Mouse (Mus musculus) G1E (cell line): ENCODE results near the gene Phf2.

Experiments
- CTCF ChIP-seq: IDR thresholded peaks from 2 replicates; pipeline ENCODE4 v1.5.1; 2012; ENCODE audit warnings: low read depth, low read length, inconsistent platforms, mixed read lengths
- POLR2AphosphoS5 ChIP-seq: IDR thresholded peaks from 2 replicates; pipeline ENCODE4 v1.6.1; 2012; ENCODE audit warnings: low read depth, low read length, inconsistent platforms; ENCODE audit not compliant: insufficient replicate concordance
- TAL1 ChIP-seq: conservative IDR thresholded peaks from 2 replicates; pipeline ENCODE4 v1.6.1; 2012; ENCODE audit warnings: low read depth, low read length, inconsistent platforms, mixed read lengths

GRCm38 (mm10) chr13:48850326-48850725 lies 20.6 kb downstream of the Phf2 start:
- TF ChIP-seq TAL1 (no peak), CTCF (no peak), POLR2AphosphoS5 (no peak)
